Mouse (Mus musculus) spleen, postnatal 14 days (tissue): Measurements from ENCODE around the gene Tbx2.

ENCODE experiments used
- DNase-seq, 2 experiments: peaks; one replicate each; pipeline ENCODE4 v3.0.0; 2021 to 2022; ENCODE audit warnings: low spot score in 2 of 2

Gene Tbx2

GRCm38 (mm10) chr11:85840031-85840802, 7.9 kb downstream of the Tbx2 start:
- DNase-seq: no peak

GRCm38 (mm10) chr11:85840803-85841145, 8.4 kb downstream of the Tbx2 start:
- DNase-seq: no peak

GRCm38 (mm10) chr11:85841211-85841681, 8.9 kb downstream of the Tbx2 start:
- no peak for DNase-seq

- DNase-seq: peak in 1 of 2 experiments; percentile 42
Observed at GRCm38 (mm10) chr11:85841980-85842379, 9.6 kb downstream of the Tbx2 start.

GRCm38 (mm10) chr11:85842596-85843346, 10.4 kb downstream of the Tbx2 start:
- DNase-seq: no peak

GRCm38 (mm10) chr11:85843347-85843692, 11.0 kb downstream of the Tbx2 start:
- peak; percentile 33 to 60 for DNase-seq

GRCm38 (mm10) chr11:85844144-85844965, 12.0 kb downstream of the Tbx2 start:
- peak; percentile 44 to 54 for DNase-seq

- DNase-seq: no peak
Observed at GRCm38 (mm10) chr11:85844971-85845370, 12.6 kb downstream of the Tbx2 start.

- DNase-seq: no peak
Observed at GRCm38 (mm10) chr11:85845921-85846320, 13.6 kb downstream of the Tbx2 start.

GRCm38 (mm10) chr11:85846509-85846908, 14.2 kb downstream of the Tbx2 start:
- no peak for DNase-seq

GRCm38 (mm10) chr11:85849037-85849436, 16.7 kb downstream of the Tbx2 start:
- peak in 1 of 2 experiments; percentile 38 for DNase-seq

GRCm38 (mm10) chr11:85850233-85850632, 17.9 kb downstream of the Tbx2 start, which contains the start of gene Gm11444:
Gm11444 (minus strand) TSS chr11:85850333.
- DNase-seq: no peak

- DNase-seq: no peak
Observed at GRCm38 (mm10) chr11:85850758-85851157, 18.4 kb downstream of the Tbx2 start.

- DNase-seq: no peak
Observed at GRCm38 (mm10) chr11:85857997-85858698, 25.8 kb downstream of the Tbx2 start.

GRCm38 (mm10) chr11:85864363-85864762, 32.0 kb downstream of the Tbx2 start:
- no peak for DNase-seq

GRCm38 (mm10) chr11:85876059-85876788, 43.9 kb downstream of the Tbx2 start:
- no peak for DNase-seq

GRCm38 (mm10) chr11:85884498-85884897, 52.1 kb downstream of the Tbx2 start:
- DNase-seq: no peak

GRCm38 (mm10) chr11:85885665-85886428, 53.5 kb downstream of the Tbx2 start, which contains the start of gene Tbx4:
Tbx4 (plus strand) TSS chr11:85886422.
- DNase-seq: no peak

- no peak for DNase-seq
Observed at GRCm38 (mm10) chr11:85886429-85886785, 54.1 kb downstream of the Tbx2 start.

GRCm38 (mm10) chr11:85887273-85887672, 54.9 kb downstream of the Tbx2 start:
- DNase-seq: no peak
